Mouse (Mus musculus): Measurements from ENCODE around the gene D1Ertd622e.

GRCm38 (mm10) chr1:97628859-97629258, 33.0 kb downstream of the D1Ertd622e start:
- no peak for TF ChIP-seq CTCF (IDR thresholded peaks at IDR 0.05; ENCODE audit: low read depth)
- no peak for TF ChIP-seq EP300 (optimal IDR thresholded peaks at IDR 0.05)
